Mouse (Mus musculus) liver, embryonic 14.5 days (tissue): ENCODE measurements around the gene Borcs6.

ENCODE experiments used
- CTCF ChIP-seq: IDR thresholded peaks from 2 replicates; pipeline ENCODE4 v1.5.1; 2016; ENCODE audit warnings: antibody characterized with exemption, low read depth, control low read depth
- EP300 ChIP-seq: IDR thresholded peaks from 2 replicates; pipeline ENCODE4 v1.6.1; 2016; ENCODE audit warnings: antibody characterized with exemption, low read depth

- TF ChIP-seq CTCF (peak; percentile 23; the same call in 1 of the 2 replicates), EP300 (peak; percentile 67)
Measured at GRCm38 (mm10) chr11:69073065-69073888, 13.8 kb downstream of the Borcs6 start.
